Mouse (Mus musculus): ENCODE results near the gene Zfp318. TPM values are rescaled to one million over a fixed set of nuclear protein-coding genes. Genes with fewer than 3 reads are reported as not detected.

Zfp318 gene
- polyA plus RNA-seq (2016; fragmentation: Nextera tagmentation; extraction: Ambion mirVana), result 10.5 and 12.6 TPM in 2 replicates

DNA sequence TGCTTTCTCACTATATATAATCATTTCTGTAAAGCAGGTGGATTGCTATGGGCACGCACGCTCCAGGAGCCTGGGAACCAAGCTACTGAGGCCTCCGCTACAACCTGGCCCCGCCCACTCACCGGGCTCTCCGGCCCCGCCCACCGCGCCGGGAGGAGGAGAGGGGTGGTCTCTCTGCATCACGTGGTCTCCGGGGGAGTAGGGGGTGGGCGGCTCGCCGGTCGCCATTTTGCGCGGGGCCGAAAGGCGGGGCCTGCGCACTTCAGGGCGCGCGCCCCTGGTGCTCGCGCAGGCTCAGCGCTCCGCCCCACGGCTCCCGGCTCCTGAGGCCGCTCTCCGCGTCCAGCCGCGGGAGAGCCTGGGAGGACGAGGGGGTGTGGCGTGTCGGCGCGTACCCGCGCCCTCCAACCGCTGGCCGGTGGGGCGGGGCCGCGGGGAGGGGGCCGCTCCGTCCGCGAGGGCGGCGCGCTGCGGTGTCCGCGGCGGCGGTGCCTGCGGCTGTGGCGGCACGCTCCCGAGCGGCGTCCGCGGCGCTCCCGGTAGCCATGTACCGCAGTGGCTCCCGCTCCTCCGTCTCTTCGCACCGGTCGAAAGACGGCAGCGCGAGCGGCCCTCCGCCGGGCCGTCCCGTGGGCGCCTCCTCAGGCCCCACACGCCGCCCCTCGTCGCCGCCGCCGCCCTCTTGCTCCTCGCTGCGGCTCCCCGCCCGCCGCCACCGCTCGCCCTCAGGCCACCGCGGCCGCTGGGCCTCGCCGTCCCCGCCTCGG lies at the start of gene Zfp318:
Gene Zfp318, plus strand, starts transcription at position 438 of the 767 bp plus-strand sequence.
- Histone ChIP-seq H3K27ac (replicated peaks) (peak within 1 kb of the TSS; percentile 95), H3K27me3 (replicated peaks; ENCODE audit: low read depth, poor library complexity, severe bottlenecking) (no peaks in the 10 kb centered on the region), H3K4me1 (peaks cover 29% of the 10 kb centered on the region), H3K9me3 (no peaks in the 10 kb centered on the region), H3K4me3 (peak within 1 kb of the TSS; percentile 97), H3K36me3 (replicated peaks) (peaks cover 20% of the 10 kb centered on the region)
- peak; percentile 99 for DNase-seq (ENCODE audit: low spot score)
- WGBS, result 1% methylated on average over 104 of the region's 105 CpGs

DNA sequence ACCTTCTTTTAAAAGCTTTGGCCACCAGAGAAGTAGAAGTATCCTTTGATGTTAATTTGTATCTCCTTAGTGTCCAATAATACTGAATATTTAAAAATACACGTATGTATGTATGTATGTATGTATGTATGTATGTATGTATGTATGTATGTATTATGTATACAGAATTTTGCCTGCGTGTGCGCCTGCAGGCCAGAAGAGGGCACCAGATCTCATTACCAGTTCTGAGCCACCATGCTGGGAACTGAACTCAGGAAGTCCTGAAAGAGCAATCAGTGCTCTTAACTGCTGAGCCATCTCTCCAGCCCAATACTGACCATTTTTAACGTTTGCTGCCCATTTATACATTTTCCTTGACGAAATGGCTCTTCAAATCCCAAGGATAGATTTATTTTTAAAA lies 47.1 kb upstream of the Zfp318 start:
- 20% methylated on average over 5 of the region's 5 CpGs for WGBS
- H3K27me3 ChIP-seq (replicated peaks; ENCODE audit: low read depth, poor library complexity, severe bottlenecking), result no peaks in the 10 kb centered on the region
- no peak overlapping the region for H3K4me3 ChIP-seq
- no peaks in the 10 kb centered on the region for H3K9me3 ChIP-seq
- DNase-seq (ENCODE audit: low spot score), result no peak
- no peaks in the 10 kb centered on the region for H3K36me3 ChIP-seq (replicated peaks)
- H3K27ac ChIP-seq (replicated peaks), result no peak overlapping the region
- H3K4me1 ChIP-seq, result no peaks in the 10 kb centered on the region

DNA sequence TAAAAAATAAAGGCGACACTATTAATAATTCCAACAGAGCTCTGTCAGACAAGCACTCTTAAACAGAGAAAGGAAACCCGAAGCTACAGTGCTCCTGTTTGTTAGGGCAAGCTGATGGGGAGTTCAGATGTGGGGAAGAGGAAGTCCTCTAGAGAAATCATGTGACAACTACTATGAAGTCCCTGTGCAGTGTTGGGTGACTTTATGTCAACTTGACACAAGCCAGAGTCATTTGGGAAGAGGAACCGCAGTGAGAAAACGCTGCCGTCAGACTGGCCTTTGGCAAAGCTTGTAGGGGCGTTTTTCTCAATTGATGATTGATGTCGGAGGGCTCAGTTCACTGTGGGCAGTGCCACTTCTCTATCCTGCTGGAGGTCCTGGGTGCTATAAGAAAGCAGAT lies 42.3 kb upstream of the Zfp318 start:
- H3K27me3 ChIP-seq (replicated peaks; ENCODE audit: low read depth, poor library complexity, severe bottlenecking), result no peaks in the 10 kb centered on the region
- no peak for DNase-seq (ENCODE audit: low spot score)
- H3K27ac ChIP-seq (replicated peaks), result no peak overlapping the region
- WGBS, result 85% methylated on average over 7 of the region's 7 CpGs
- no peak overlapping the region for H3K4me3 ChIP-seq
- H3K4me1 ChIP-seq, result no peaks in the 10 kb centered on the region
- peaks cover 16% of the 10 kb centered on the region for H3K9me3 ChIP-seq
- no peaks in the 10 kb centered on the region; the same call in 1 of the 2 replicates for H3K36me3 ChIP-seq (replicated peaks)

DNA sequence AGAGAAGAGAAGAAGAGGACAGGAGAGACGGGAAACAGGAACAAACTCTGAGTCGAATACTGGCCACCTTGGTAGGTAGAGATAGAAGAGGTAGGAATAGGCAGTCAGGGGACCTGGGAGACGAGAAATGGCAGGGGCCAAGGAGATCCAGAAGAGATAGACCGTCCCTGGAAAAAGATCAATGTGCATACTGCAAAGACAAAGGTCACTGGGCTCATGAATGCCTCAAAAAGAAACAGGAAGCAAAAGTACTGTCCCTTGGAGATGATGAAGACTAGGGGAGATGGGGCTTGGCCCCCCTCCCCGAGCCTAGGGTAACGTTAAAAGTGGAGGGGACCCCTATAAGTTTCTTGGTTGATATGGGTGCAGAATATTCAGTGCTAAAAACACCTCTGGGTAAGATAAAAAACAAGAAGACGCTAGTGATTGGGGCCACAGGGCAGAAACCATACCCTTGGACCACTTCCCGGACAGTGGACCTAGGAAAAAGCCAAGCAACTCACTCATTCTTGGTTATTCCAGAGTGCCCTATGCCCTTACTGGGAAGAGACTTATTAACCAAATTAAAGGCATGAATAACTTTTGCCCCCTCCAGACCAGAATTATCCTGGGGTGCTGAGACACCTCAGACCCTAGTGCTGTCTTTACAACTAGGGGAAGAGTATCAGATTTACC lies 32.4 kb upstream of the Zfp318 start:
- no peaks in the 10 kb centered on the region for H3K4me1 ChIP-seq
- H3K36me3 ChIP-seq (replicated peaks), result no peaks in the 10 kb centered on the region
- no peak for DNase-seq (ENCODE audit: low spot score)
- peaks cover 34% of the 10 kb centered on the region for H3K9me3 ChIP-seq
- no peaks in the 10 kb centered on the region for H3K27me3 ChIP-seq (replicated peaks; ENCODE audit: low read depth, poor library complexity, severe bottlenecking)
- H3K4me3 ChIP-seq, result no peak overlapping the region
- WGBS, result 85% methylated on average over 8 of the region's 8 CpGs
- no peak overlapping the region for H3K27ac ChIP-seq (replicated peaks)

DNA sequence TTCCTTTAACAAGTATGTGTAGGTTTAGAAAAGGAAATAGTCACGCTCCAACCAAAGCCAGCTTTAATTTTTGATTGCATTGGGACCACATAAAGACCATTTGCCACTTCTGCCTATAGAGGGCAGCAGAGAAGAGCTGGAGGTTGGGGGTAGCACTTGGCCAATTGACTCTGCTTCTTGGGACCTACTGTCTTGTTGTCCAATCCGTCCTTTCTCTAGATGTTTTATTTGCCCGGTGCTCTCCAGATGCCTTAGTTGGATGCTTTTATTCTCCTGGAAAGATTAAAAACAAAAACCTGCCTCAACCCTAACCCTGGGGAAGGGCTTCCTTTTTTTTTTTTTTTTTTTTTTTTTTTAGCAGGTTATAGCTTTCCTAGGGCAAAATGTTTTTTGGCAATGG lies 11.7 kb upstream of the Zfp318 start:
- Histone ChIP-seq H3K27ac (replicated peaks) (no peak overlapping the region), H3K36me3 (replicated peaks) (no peaks in the 10 kb centered on the region), H3K9me3 (peaks cover 5% of the 10 kb centered on the region; the same call in 1 of the 2 replicates), H3K27me3 (replicated peaks; ENCODE audit: low read depth, poor library complexity, severe bottlenecking) (no peaks in the 10 kb centered on the region), H3K4me1 (no peaks in the 10 kb centered on the region), H3K4me3 (no peak overlapping the region)
- 71% methylated on average over 3 of the region's 3 CpGs for WGBS
- DNase-seq (ENCODE audit: low spot score), result no peak

DNA sequence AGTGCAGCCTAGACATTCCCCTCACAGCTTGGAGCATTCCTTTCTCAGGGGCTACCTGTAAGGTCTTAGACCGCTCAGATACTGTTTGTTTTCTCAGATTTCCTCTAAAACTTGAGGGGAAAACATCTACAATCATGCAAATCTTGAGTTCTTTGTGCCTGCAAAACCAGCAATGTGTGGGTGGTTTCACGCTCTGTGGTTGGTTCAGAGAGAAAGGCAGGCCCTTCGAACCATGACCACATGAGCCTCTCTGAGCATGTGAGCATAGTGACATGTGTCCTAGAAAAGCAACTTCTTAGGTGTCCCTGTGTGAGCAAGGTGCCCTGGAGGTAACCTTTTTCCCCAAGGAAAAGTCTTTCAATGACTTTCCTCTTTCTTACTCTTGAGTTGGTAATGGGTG lies 5.0 kb upstream of the Zfp318 start:
- no peaks in the 10 kb centered on the region for H3K9me3 ChIP-seq
- H3K27me3 ChIP-seq (replicated peaks; ENCODE audit: low read depth, poor library complexity, severe bottlenecking), result no peaks in the 10 kb centered on the region
- H3K36me3 ChIP-seq (replicated peaks), result no peaks in the 10 kb centered on the region
- peaks cover 13% of the 10 kb centered on the region; the same call in 1 of the 2 replicates for H3K4me1 ChIP-seq
- no peak overlapping the region for H3K4me3 ChIP-seq
- WGBS, result 89% methylated on average over 3 of the region's 3 CpGs
- no peak overlapping the region for H3K27ac ChIP-seq (replicated peaks)
- DNase-seq (ENCODE audit: low spot score), result no peak

DNA sequence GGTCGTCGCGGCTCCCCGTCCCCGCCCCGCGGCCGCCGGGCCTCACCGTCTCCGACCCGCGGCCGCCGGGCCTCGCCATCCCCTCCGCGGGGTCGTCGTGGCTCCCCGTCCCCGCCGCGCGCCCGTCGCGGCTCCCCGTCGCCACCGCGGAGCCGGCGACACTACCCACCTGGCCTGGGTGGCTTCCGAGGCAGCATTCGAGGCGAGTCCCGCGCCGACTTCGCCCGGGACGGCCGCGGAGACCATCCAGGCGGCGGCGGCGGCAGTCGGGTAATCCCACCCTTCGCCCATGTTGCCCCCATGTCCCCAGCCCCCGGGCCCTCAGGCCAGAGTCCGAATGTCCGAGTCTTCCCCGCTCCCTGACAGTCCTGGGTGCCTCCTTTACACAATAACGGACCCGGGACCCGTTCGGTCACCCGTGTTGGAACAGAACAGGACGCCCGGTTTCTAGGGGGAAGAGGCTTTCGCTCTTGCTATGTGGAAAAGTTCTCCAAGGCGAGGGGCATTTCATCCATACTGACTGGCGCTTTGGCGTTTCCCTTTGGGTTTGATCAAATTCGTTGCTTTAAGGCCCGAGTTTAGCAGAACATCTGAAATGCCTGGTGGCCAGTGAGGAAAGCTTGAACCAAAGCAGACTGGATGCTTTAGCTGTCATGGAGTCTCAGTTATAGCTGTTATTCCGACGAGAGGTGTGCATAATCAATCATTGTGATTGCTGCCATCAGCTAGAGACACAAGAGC lies 700 bp downstream of the Zfp318 start:
- peaks cover 28% of the 10 kb centered on the region for H3K36me3 ChIP-seq (replicated peaks)
- H3K9me3 ChIP-seq, result no peaks in the 10 kb centered on the region
- no peaks in the 10 kb centered on the region for H3K27me3 ChIP-seq (replicated peaks; ENCODE audit: low read depth, poor library complexity, severe bottlenecking)
- H3K27ac ChIP-seq (replicated peaks), result peak overlapping the region; percentile 95
- peak overlapping the region; percentile 97 for H3K4me3 ChIP-seq
- under 1% methylated on average over 70 of the region's 70 CpGs for WGBS
- peak; percentile 58 for DNase-seq (ENCODE audit: low spot score)
- H3K4me1 ChIP-seq, result peaks cover 29% of the 10 kb centered on the region

DNA sequence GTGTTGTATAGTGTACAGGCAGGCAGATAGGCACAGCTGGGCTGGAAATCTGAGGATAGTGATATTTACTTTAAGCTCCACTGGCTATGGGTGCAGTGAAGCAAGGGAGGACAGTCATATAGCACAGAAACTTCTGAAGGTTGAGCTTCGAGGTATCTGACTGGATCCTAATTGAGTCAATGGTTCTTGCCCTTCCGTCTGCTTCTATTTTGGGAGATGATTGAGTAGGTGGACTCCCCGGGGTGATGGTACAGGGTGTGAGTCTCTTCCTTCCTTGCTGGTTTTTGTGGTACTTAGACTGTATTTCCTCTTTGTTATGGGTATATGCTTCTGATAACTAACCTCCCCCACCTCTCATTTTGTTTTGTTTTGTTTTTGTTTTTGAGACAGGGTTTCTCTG lies 4.7 kb downstream of the Zfp318 start:
- H3K27ac ChIP-seq (replicated peaks), result no peak overlapping the region
- H3K4me1 ChIP-seq, result peaks cover 19% of the 10 kb centered on the region
- peaks cover 54% of the 10 kb centered on the region for H3K36me3 ChIP-seq (replicated peaks)
- no peak for DNase-seq (ENCODE audit: low spot score)
- no peaks in the 10 kb centered on the region for H3K27me3 ChIP-seq (replicated peaks; ENCODE audit: low read depth, poor library complexity, severe bottlenecking)
- WGBS, result 88% methylated on average over 3 of the region's 3 CpGs
- no peak overlapping the region for H3K4me3 ChIP-seq
- H3K9me3 ChIP-seq, result no peaks in the 10 kb centered on the region

DNA sequence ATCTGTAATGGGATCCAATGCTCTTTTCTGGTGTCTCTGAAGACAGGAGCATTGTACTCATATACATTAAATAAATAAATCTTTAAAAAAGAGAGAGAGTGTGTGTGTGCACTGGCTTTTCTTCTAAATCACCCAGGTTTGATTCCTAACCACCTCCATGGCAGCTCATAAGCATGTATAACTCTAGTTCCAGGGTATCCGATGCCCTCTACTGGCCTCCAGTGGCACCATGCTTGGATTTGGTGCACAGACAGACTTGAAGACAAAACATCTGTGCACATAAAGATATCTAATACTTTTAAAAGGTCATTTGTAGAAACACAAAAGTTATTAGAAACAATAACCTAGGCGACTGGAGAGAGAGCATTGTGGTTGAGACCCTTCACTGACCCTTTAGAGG lies 9.5 kb downstream of the Zfp318 start:
- DNase-seq (ENCODE audit: low spot score), result peak; percentile 49
- peaks cover 64% of the 10 kb centered on the region for H3K36me3 ChIP-seq (replicated peaks)

DNA sequence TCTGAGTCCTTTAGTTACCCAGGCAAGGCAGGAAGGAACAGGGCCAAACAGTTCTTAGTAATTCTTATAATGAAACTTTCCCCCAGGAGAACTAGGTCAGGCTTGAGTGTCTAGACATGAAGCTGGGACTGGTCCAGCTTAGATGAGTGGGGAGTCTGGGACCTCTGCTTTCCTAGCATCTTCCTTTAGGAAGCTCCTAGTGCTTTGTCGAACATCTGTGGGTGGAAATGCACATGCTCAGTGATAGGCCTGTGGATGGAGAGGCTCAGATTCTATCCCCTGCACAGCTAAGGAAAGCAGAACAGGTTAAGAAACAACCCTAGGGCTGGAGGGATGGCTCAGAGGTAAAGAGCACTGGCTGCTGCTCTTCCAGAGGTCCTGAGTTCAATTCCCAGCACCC lies 11.1 kb downstream of the Zfp318 start:
- Histone ChIP-seq H3K9me3 (no peaks in the 10 kb centered on the region), H3K4me3 (no peak overlapping the region), H3K27me3 (replicated peaks; ENCODE audit: low read depth, poor library complexity, severe bottlenecking) (no peaks in the 10 kb centered on the region), H3K4me1 (no peaks in the 10 kb centered on the region), H3K36me3 (replicated peaks) (peaks cover 64% of the 10 kb centered on the region), H3K27ac (replicated peaks) (no peak overlapping the region)
- DNase-seq (ENCODE audit: low spot score), result no peak
- WGBS, result 88% methylated on average over 1 of the region's 1 CpGs

More for the DNA sequence above, 9.5 kb downstream of the Zfp318 start:
- H3K4me3 ChIP-seq, result no peak overlapping the region
- H3K27me3 ChIP-seq (replicated peaks; ENCODE audit: low read depth, poor library complexity, severe bottlenecking), result no peaks in the 10 kb centered on the region
- H3K27ac ChIP-seq (replicated peaks), result no peak overlapping the region
- no peaks in the 10 kb centered on the region for H3K4me1 ChIP-seq
- no peaks in the 10 kb centered on the region for H3K9me3 ChIP-seq
- WGBS, result 48% methylated on average over 2 of the region's 2 CpGs

DNA sequence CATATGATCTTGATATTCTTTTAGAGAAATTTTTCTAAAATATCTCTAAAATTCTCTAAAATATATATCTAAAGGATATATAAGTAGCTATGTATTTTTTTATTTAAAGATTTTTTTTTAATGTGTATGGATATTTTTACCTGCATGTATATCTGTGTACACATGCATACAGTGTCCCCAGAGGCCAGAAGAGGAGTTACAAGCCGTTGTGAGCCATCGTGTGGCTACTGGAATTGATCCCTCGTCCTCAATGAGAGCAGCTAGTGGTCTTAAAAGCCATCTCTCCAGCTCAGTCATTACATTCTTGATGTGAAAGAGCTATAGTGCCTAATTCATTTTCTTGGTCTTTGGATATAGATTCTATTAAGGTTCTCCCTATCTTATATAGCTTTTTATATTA lies 24.9 kb downstream of the Zfp318 start:
- no peaks in the 10 kb centered on the region for H3K27me3 ChIP-seq (replicated peaks; ENCODE audit: low read depth, poor library complexity, severe bottlenecking)
- WGBS, result 37% methylated on average over 3 of the region's 3 CpGs
- H3K4me3 ChIP-seq, result no peak overlapping the region
- no peak overlapping the region for H3K27ac ChIP-seq (replicated peaks)
- no peaks in the 10 kb centered on the region for H3K4me1 ChIP-seq
- no peaks in the 10 kb centered on the region for H3K9me3 ChIP-seq
- no peak for DNase-seq (ENCODE audit: low spot score)
- peaks cover 84% of the 10 kb centered on the region for H3K36me3 ChIP-seq (replicated peaks)

DNA sequence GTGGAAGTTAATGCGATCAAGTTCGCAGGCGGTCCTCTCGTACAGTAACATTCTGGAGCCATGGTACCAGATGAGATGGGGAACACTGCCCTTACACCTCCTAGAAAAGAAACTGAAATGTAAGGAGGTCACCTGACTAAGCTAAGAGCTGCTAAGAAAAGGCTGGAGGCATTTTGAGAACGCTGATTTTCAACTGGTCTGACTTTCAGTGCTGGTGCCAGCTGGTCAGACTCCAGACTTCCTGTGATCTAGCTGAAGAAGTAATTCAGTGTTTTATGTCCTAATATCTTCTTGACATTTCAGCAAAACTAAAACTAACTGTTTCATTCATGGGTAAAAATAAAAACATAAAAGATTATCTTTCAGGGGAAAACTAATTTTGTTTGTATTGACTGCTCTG lies 35.1 kb downstream of the Zfp318 start:
- no peaks in the 10 kb centered on the region for H3K4me1 ChIP-seq
- no peak overlapping the region for H3K27ac ChIP-seq (replicated peaks)
- no peak overlapping the region for H3K4me3 ChIP-seq
- DNase-seq (ENCODE audit: low spot score), result no peak
- H3K27me3 ChIP-seq (replicated peaks; ENCODE audit: low read depth, poor library complexity, severe bottlenecking), result no peaks in the 10 kb centered on the region
- peaks cover 14% of the 10 kb centered on the region for H3K36me3 ChIP-seq (replicated peaks)
- no peaks in the 10 kb centered on the region for H3K9me3 ChIP-seq
- WGBS, result 83% methylated on average over 5 of the region's 5 CpGs

Data from embryonic facial prominence, embryonic 10.5 days (tissue).